14 mouse cellular contexts compared by ENCODE assay signal in the genomic region with DNA sequence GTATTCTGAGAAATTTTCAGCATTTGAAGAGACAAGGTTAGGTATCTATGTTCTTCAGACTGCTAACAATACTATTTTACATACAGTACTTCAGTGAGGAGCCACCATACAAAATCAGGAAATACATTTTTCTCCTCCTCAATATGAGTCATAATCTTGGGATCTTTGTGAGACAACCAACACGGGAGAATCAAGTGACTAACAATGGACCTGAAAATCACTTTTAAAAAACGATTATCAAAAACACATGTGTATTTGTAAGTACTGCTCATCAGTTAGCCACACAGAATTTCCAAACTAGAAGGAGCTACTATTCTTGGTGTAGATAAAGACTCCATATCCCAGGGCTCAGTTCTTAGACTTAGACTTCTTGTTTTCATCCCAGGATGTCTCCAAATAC.
"Had no signal": no experiment of that assay in that cellular context is flagged by ENCODE, and none has a peak within 500 bp of the region (broad histone marks: within the 10 kb centered on the region; RNA-seq: fewer than 3 reads in every experiment).

No protein-coding gene starts in this region.

- H3K27ac ChIP-seq: midbrain, embryonic 12.5 days; midbrain, embryonic 15.5 days; neural tube, embryonic 12.5 days; stomach, embryonic 15.5 days; stomach, postnatal 0 days had no signal

- H3K4me1 ChIP-seq: midbrain, embryonic 12.5 days; midbrain, embryonic 15.5 days; neural tube, embryonic 12.5 days; stomach, embryonic 15.5 days had no signal

- H3K9me3 ChIP-seq: megakaryocyte, embryonic 14.5 days; midbrain, embryonic 12.5 days; midbrain, embryonic 15.5 days; neural tube, embryonic 12.5 days; stomach, embryonic 15.5 days had no signal

- DNase-seq: lung, adult 18-20 months; lung, embryonic 14.5 days; lung, postnatal 10 days; lung, postnatal 4 days; right cerebral cortex, postnatal 14 days; thymus, adult 2 months; thymus, postnatal 25 days; thymus, postnatal 4 days had no signal

- ATAC-seq: midbrain, embryonic 15.5 days had no signal

- H3K27me3 ChIP-seq: megakaryocyte, embryonic 14.5 days; midbrain, embryonic 12.5 days; midbrain, embryonic 15.5 days; neural tube, embryonic 12.5 days; stomach, embryonic 15.5 days had no signal

- H3K4me3 ChIP-seq: megakaryocyte, embryonic 14.5 days; midbrain, embryonic 12.5 days; midbrain, embryonic 15.5 days; neural tube, embryonic 12.5 days; stomach, embryonic 15.5 days had no signal
